Mouse (Mus musculus): ENCODE data around the gene Mmd2. TPM values are rescaled to one million over a fixed set of nuclear protein-coding genes. Genes with fewer than 3 reads are reported as not detected.

The Mmd2 gene
- polyA plus RNA-seq, 1 experiment, result not detected

- peaks cover 11% of the 10 kb centered on the region for H3K4me1 ChIP-seq (ENCODE audit: control insufficient read depth, insufficient read depth, low read length)
These were observed 7.7 kb upstream of the Mmd2 start for GRCm38 (mm10) chr5:142616326-142616725.

GRCm38 (mm10) chr5:142615638-142616037, 7.0 kb upstream of the Mmd2 start:
- no peak overlapping the region for H3K4me3 ChIP-seq (ENCODE audit: insufficient read depth, low read depth, low read length)
- 87% methylated on average over 4 of the region's 4 CpGs for WGBS
- H3K27ac ChIP-seq (ENCODE audit: insufficient read depth, low read depth, low read length), result no peak overlapping the region
- H3K4me1 ChIP-seq (ENCODE audit: control insufficient read depth, insufficient read depth, low read length), result peaks cover 11% of the 10 kb centered on the region
- TF ChIP-seq POLR2A (IDR thresholded peaks at IDR 0.05; ENCODE audit: insufficient read depth, low read depth, low read length), result no peak
- no peak for TF ChIP-seq CTCF (IDR thresholded peaks at IDR 0.05; ENCODE audit: insufficient read depth, low read depth, low read length)

More at GRCm38 (mm10) chr5:142616326-142616725, 7.7 kb upstream of the Mmd2 start:
- 71% methylated on average over 6 of the region's 6 CpGs for WGBS
- Histone ChIP-seq H3K27ac (ENCODE audit: insufficient read depth, low read depth, low read length) (no peak overlapping the region), H3K4me3 (ENCODE audit: insufficient read depth, low read depth, low read length) (no peak overlapping the region)
- no peak for TF ChIP-seq CTCF (IDR thresholded peaks at IDR 0.05; ENCODE audit: insufficient read depth, low read depth, low read length)
- TF ChIP-seq POLR2A (IDR thresholded peaks at IDR 0.05; ENCODE audit: insufficient read depth, low read depth, low read length), result no peak

GRCm38 (mm10) chr5:142614513-142614912, 5.9 kb upstream of the Mmd2 start:
- H3K4me3 ChIP-seq (ENCODE audit: insufficient read depth, low read depth, low read length), result no peak overlapping the region
- TF ChIP-seq CTCF (IDR thresholded peaks at IDR 0.05; ENCODE audit: insufficient read depth, low read depth, low read length), result no peak
- H3K4me1 ChIP-seq (ENCODE audit: control insufficient read depth, insufficient read depth, low read length), result peaks cover 12% of the 10 kb centered on the region
- no peak overlapping the region for H3K27ac ChIP-seq (ENCODE audit: insufficient read depth, low read depth, low read length)
- whole genome bisulfite sequencing, result 69% methylated on average over 3 of the region's 3 CpGs

- Histone ChIP-seq H3K4me3 (ENCODE audit: insufficient read depth, low read depth, low read length) (no peak overlapping the region), H3K27ac (ENCODE audit: insufficient read depth, low read depth, low read length) (no peak overlapping the region), H3K4me1 (ENCODE audit: control insufficient read depth, insufficient read depth, low read length) (peaks cover 19% of the 10 kb centered on the region)
- TF ChIP-seq CTCF (IDR thresholded peaks at IDR 0.05; ENCODE audit: insufficient read depth, low read depth, low read length) (no peak), POLR2A (IDR thresholded peaks at IDR 0.05; ENCODE audit: insufficient read depth, low read depth, low read length) (no peak)
- WGBS, result 94% methylated on average over 4 of the region's 4 CpGs
These were observed 1.8 kb upstream of the Mmd2 start for GRCm38 (mm10) chr5:142610362-142610761.

- Histone ChIP-seq H3K27ac (ENCODE audit: insufficient read depth, low read depth, low read length) (peak overlapping the region; percentile 78; the same call in 1 of the 2 replicates), H3K4me1 (ENCODE audit: control insufficient read depth, insufficient read depth, low read length) (peaks cover 24% of the 10 kb centered on the region), H3K4me3 (ENCODE audit: insufficient read depth, low read depth, low read length) (peak overlapping the region; percentile 86)
- WGBS, result 4% methylated on average over 4 of the region's 4 CpGs
- TF ChIP-seq POLR2A (IDR thresholded peaks at IDR 0.05; ENCODE audit: insufficient read depth, low read depth, low read length) (no peak), CTCF (IDR thresholded peaks at IDR 0.05; ENCODE audit: insufficient read depth, low read depth, low read length) (no peak)
These were observed 357 bp upstream of the Mmd2 start for GRCm38 (mm10) chr5:142608989-142609325.

- WGBS, result 86% methylated on average over 12 of the region's 12 CpGs
- TF ChIP-seq CTCF (IDR thresholded peaks at IDR 0.05; ENCODE audit: insufficient read depth, low read depth, low read length) (no peak), POLR2A (IDR thresholded peaks at IDR 0.05; ENCODE audit: insufficient read depth, low read depth, low read length) (no peak)
- Histone ChIP-seq H3K27ac (ENCODE audit: insufficient read depth, low read depth, low read length) (0 out of 2 replicates have a peak overlapping the region, but pooled peaks have one; percentile 26), H3K4me3 (ENCODE audit: insufficient read depth, low read depth, low read length) (0 out of 2 replicates have a peak overlapping the region, but pooled peaks have one; percentile 7), H3K4me1 (ENCODE audit: control insufficient read depth, insufficient read depth, low read length) (peaks cover 33% of the 10 kb centered on the region)
These were observed 3.3 kb downstream of the Mmd2 start for GRCm38 (mm10) chr5:142605288-142605687.

GRCm38 (mm10) chr5:142604379-142604778, 4.2 kb downstream of the Mmd2 start:
- Histone ChIP-seq H3K27ac (ENCODE audit: insufficient read depth, low read depth, low read length) (peak overlapping the region; percentile 36), H3K4me3 (ENCODE audit: insufficient read depth, low read depth, low read length) (no peak overlapping the region), H3K4me1 (ENCODE audit: control insufficient read depth, insufficient read depth, low read length) (peaks cover 31% of the 10 kb centered on the region)
- no peak for TF ChIP-seq POLR2A (IDR thresholded peaks at IDR 0.05; ENCODE audit: insufficient read depth, low read depth, low read length)
- TF ChIP-seq CTCF (IDR thresholded peaks at IDR 0.05; ENCODE audit: insufficient read depth, low read depth, low read length), result no peak
- WGBS, result 61% methylated on average over 7 of the region's 7 CpGs

GRCm38 (mm10) chr5:142597648-142598390, 10.8 kb downstream of the Mmd2 start:
- TF ChIP-seq CTCF (IDR thresholded peaks at IDR 0.05; ENCODE audit: insufficient read depth, low read depth, low read length) (no peak), POLR2A (IDR thresholded peaks at IDR 0.05; ENCODE audit: insufficient read depth, low read depth, low read length) (no peak)
- Histone ChIP-seq H3K27ac (ENCODE audit: insufficient read depth, low read depth, low read length) (no peak overlapping the region), H3K4me1 (ENCODE audit: control insufficient read depth, insufficient read depth, low read length) (peaks cover 21% of the 10 kb centered on the region), H3K4me3 (ENCODE audit: insufficient read depth, low read depth, low read length) (no peak overlapping the region)
- WGBS, result 74% methylated on average over 6 of the region's 6 CpGs

GRCm38 (mm10) chr5:142596723-142597122, 11.9 kb downstream of the Mmd2 start:
- no peak overlapping the region for H3K27ac ChIP-seq (ENCODE audit: insufficient read depth, low read depth, low read length)
- TF ChIP-seq CTCF (IDR thresholded peaks at IDR 0.05; ENCODE audit: insufficient read depth, low read depth, low read length), result no peak
- no peak for TF ChIP-seq POLR2A (IDR thresholded peaks at IDR 0.05; ENCODE audit: insufficient read depth, low read depth, low read length)
- H3K4me1 ChIP-seq (ENCODE audit: control insufficient read depth, insufficient read depth, low read length), result peaks cover 11% of the 10 kb centered on the region; the same call in 1 of the 2 replicates
- 64% methylated on average over 6 of the region's 6 CpGs for WGBS
- H3K4me3 ChIP-seq (ENCODE audit: insufficient read depth, low read depth, low read length), result no peak overlapping the region

All from olfactory bulb, adult 2 months (tissue).